Mouse (Mus musculus) hindbrain, embryonic 16.5 days (tissue): ENCODE measurements around the gene Zfp990. TPM values are rescaled to one million over a fixed set of nuclear protein-coding genes. Genes with fewer than 3 reads are reported as not detected.
"Not testable (repeated sequence)": the region's sequence is repeated elsewhere in the genome, so short reads cannot be mapped to it uniquely, and the experiment has no call there.

Experiments
- ATAC-seq: fragments of 200-750 bp; cut with Nextera tagmentation; 2 replicates; pipeline ENCODE4 v1.8.0; 2017; ENCODE audit warnings: moderate TSS enrichment, moderate library complexity
- H3K27ac ChIP-seq: fragments of 300-500 bp; sonication (generic); 2 replicates; pipeline ENCODE4 v1.5.1; 2014; ENCODE audit warnings: low read depth, mild to moderate bottlenecking, control low read depth, low read length, moderate library complexity
- H3K27me3 ChIP-seq: fragments of 300-500 bp; sonication (generic); replicated peaks from 2 replicates; pipeline ENCODE4 v1.6.1; 2014; ENCODE audit warnings: low read length; ENCODE audit not compliant: control insufficient read depth, insufficient read depth
- H3K36me3 ChIP-seq: fragments of 300-500 bp; sonication (generic); 2 replicates; pipeline ENCODE4 v1.6.1; 2014; ENCODE audit warnings: mild to moderate bottlenecking, low read length, moderate library complexity, mixed read lengths; ENCODE audit not compliant: control insufficient read depth, insufficient read depth
- H3K4me1 ChIP-seq: fragments of 300-500 bp; sonication (generic); 2 replicates; pipeline ENCODE4 v1.6.1; 2014; ENCODE audit warnings: low read depth, low read length; ENCODE audit not compliant: control insufficient read depth, insufficient read depth
- H3K4me2 ChIP-seq: fragments of 300-500 bp; sonication (generic); 2 replicates; pipeline ENCODE4 v1.6.1; 2014; ENCODE audit warnings: mild to moderate bottlenecking, low read length, control low read depth, moderate library complexity
- H3K4me3 ChIP-seq: fragments of 300-500 bp; sonication (generic); 2 replicates; pipeline ENCODE4 v1.5.1; 2014; ENCODE audit warnings: mild to moderate bottlenecking, low read length, control low read depth, moderate library complexity
- H3K9ac ChIP-seq: fragments of 300-500 bp; sonication (generic); 2 replicates; pipeline ENCODE4 v1.6.1; 2014; ENCODE audit warnings: low read depth, mild to moderate bottlenecking, control low read depth, low read length, moderate library complexity
- H3K9me3 ChIP-seq: fragments of 300-500 bp; sonication (generic); 2 replicates; pipeline ENCODE4 v1.6.1; 2014; ENCODE audit warnings: mild to moderate bottlenecking, low read length, moderate library complexity; ENCODE audit not compliant: control insufficient read depth
- WGBS: fragments of 180-500 bp; shearing (Covaris S2); extraction: QIAGEN DNeasy Blood & Tissue Kit; methylation state at CpG from one replicate; pipeline ENCODE4 v1.1.7; 2014; 5-methylcytosine and 5-hydroxymethylcytosine counted together
- polyA plus RNA-seq: library from polyadenylated mRNA; unstranded; fragments of >200 nt; fragmentation: Nextera tagmentation; extraction: Ambion mirVana; gene quantifications from 2 replicates; pipeline ENCODE4 v1.2.1, GENCODE M21; 2015

Zfp990 gene
- polyA plus RNA-seq: 0.06 and 0.10 TPM in 2 replicates

DNA sequence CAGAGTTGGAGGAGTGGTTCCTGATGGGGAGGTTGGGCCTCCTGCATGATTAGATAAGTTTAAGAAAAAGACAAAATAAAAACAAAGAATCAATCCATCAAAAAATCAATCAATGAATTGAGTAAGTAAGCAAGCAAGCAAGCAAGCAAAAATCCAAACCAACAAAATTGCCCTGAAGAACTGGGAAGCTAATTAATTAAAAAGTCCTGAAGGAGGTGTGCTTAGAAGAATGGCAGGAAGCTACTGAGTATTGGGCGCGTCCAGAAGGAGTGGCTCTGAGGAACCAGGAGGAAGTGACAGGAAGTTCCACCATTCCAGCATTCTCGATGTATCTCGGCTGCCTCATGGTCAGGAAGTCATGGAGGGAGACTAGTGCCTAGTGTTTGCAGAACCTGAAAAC is at the start of gene Zfp990:
Gene Zfp990 (plus strand): TSS at position 301 of the 400 bp plus-strand sequence.
- 98% methylated on average over 3 of the region's 4 CpGs for WGBS
- H3K4me1 ChIP-seq, H3K9me3 ChIP-seq, H3K27me3 ChIP-seq, H3K4me3 ChIP-seq, ATAC-seq, H3K9ac ChIP-seq, H3K4me2 ChIP-seq, H3K27ac ChIP-seq, H3K36me3 ChIP-seq: not testable (repeated sequence)

- peak; percentile 84 for ATAC-seq
Measured at GRCm38 (mm10) chr4:145463553-145464253, 46.9 kb upstream of the Zfp990 start.

DNA sequence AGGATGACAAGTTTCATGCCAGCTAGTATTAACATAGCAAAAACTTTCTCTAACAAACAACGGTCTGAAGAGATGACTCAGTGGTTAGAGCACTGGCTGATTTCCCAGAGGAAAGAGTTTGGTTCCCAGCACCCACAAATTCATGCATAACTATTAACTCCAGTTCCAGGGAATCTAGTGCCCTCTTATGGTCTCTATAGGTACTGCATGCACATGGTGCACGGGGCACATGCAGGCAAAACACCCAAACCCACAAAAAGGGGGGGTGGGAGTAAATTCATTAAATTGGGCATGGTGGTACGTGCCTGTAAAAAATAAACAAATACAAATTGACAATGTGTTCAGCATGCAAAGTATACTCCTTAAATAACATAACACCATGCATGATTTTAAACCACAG is 32.4 kb upstream of the Zfp990 start:
- H3K4me1 ChIP-seq: no peaks in the 10 kb centered on the region
- H3K9me3 ChIP-seq: peaks cover 16% of the 10 kb centered on the region
- H3K4me3 ChIP-seq: no peak overlapping the region
- H3K27me3 ChIP-seq: no peaks in the 10 kb centered on the region
- H3K27ac ChIP-seq: no peak overlapping the region
- no peak for ATAC-seq
- H3K4me2 ChIP-seq: no peak overlapping the region
- H3K9ac ChIP-seq: no peak overlapping the region
- H3K36me3 ChIP-seq: no peaks in the 10 kb centered on the region
- 88% methylated on average over 3 of the region's 3 CpGs for WGBS

More at GRCm38 (mm10) chr4:145463553-145464253, 46.9 kb upstream of the Zfp990 start:
- not testable (repeated sequence) for H3K9me3 ChIP-seq, H3K4me1 ChIP-seq, H3K27me3 ChIP-seq, H3K36me3 ChIP-seq, H3K27ac ChIP-seq
- Histone ChIP-seq H3K4me2 (peak overlapping the region; percentile 60), H3K9ac (peak overlapping the region; percentile 57), H3K4me3 (peak overlapping the region; percentile 44)
- WGBS: 16% methylated on average over 66 of the region's 68 CpGs

GRCm38 (mm10) chr4:145480699-145481098 is 29.9 kb upstream of the Zfp990 start:
- not testable (repeated sequence) for H3K9ac ChIP-seq, H3K4me2 ChIP-seq, H3K4me3 ChIP-seq, ATAC-seq, H3K36me3 ChIP-seq, H3K4me1 ChIP-seq, H3K27ac ChIP-seq, H3K27me3 ChIP-seq
- 91% methylated on average over 8 of the region's 8 CpGs for WGBS
- peaks cover 18% of the 10 kb centered on the region for H3K9me3 ChIP-seq

GRCm38 (mm10) chr4:145489396-145489795 is 21.2 kb upstream of the Zfp990 start:
- Histone ChIP-seq H3K9me3 (peaks cover 2% of the 10 kb centered on the region), H3K4me2 (no peak overlapping the region), H3K4me1 (no peaks in the 10 kb centered on the region), H3K9ac (no peak overlapping the region), H3K36me3 (no peaks in the 10 kb centered on the region), H3K4me3 (no peak overlapping the region), H3K27ac (no peak overlapping the region), H3K27me3 (no peaks in the 10 kb centered on the region)
- no peak for ATAC-seq

DNA sequence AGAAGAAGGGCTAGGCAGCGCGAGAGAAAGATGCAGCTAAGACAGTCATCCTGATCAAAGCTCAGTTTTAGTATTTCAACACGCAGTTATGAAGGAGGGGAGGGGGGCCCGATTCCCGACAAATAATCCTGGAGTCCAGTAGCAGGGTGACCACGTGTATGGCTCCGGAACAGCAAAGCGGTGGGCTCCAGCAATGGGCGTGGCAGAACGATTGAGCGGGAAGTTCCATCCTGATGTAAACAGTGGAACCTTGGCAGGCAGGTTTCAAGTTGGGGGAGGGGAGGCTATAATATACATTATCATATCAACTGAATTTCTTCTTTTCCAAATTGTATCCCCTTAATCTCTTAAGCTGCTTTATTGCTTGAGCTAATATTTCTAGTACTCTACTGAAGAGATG is 18.4 kb upstream of the Zfp990 start:
- Histone ChIP-seq H3K4me2 (no peak overlapping the region), H3K27ac (no peak overlapping the region), H3K9me3 (no peaks in the 10 kb centered on the region; the same call in 1 of the 2 replicates), H3K4me3 (no peak overlapping the region), H3K27me3 (no peaks in the 10 kb centered on the region), H3K9ac (no peak overlapping the region), H3K4me1 (no peaks in the 10 kb centered on the region), H3K36me3 (no peaks in the 10 kb centered on the region)
- ATAC-seq: no peak
- 81% methylated on average over 11 of the region's 11 CpGs for WGBS

DNA sequence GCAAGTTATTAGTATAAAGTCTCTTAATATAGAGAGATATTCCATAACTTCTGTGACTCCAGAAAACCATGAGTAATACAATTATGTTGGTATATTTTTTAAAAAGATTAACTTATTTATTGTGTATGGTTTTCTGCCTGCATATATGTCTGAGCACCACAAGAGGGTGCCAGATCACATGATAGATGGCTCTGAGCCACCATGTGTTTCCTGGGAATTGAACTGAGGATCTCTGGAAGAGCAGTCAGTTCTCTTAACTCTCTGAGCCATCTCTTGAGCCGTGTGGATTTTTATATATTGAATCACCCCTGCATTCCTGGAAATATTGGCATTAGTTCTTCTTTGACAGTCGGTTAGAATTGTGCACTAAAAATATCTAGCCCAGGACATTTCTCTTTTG is 17.2 kb upstream of the Zfp990 start:
- not testable (repeated sequence) for H3K9me3 ChIP-seq, H3K27me3 ChIP-seq, ATAC-seq, H3K4me3 ChIP-seq, H3K27ac ChIP-seq, H3K9ac ChIP-seq, H3K36me3 ChIP-seq, H3K4me1 ChIP-seq, H3K4me2 ChIP-seq
- WGBS: 80% methylated on average over 2 of the region's 2 CpGs

- not testable (repeated sequence) for H3K4me3 ChIP-seq, H3K27me3 ChIP-seq, H3K4me2 ChIP-seq, H3K36me3 ChIP-seq, ATAC-seq, H3K4me1 ChIP-seq, H3K9ac ChIP-seq, H3K9me3 ChIP-seq, H3K27ac ChIP-seq
- 93% methylated on average over 1 of the region's 2 CpGs for WGBS
Measured at GRCm38 (mm10) chr4:145514637-145515036, 4.1 kb downstream of the Zfp990 start.

DNA sequence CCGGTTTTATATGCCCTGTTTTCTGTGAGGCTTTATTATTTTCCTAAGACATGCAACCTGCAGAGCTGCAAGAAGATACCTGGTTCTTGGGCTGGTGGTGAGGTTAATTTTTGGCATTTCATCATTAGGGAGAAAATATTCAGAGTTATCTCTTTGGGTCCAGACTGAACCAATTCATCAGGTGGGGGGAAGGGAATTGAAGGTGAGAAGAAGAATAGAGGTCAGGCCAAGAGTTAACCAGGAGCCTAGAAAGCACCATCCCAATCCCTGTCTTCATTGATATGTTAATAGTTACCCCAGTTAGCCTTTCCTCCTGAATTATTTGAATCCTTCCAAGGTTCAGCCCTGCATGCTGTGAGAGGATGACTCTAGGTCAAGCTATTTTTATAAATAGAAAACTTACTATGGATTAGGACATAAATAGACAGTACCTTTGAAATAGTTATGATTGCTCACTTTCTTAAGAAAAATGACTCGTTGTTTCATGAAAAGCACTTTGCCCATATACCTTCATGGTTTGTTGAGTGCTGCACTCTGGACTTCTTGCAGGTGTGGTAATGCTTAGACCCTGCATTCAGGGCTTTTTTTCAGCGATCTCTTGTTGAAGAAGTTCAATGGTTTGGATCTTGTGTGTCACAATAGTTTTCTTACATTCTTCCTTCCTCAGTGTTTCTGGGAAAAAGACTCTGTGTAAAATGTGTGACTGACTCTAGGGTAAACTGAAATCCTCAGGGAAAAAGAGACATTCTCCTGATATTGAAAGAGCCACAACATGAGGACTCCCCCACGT is 5.4 kb downstream of the Zfp990 start:
- H3K4me2 ChIP-seq, H3K4me3 ChIP-seq, H3K36me3 ChIP-seq, H3K4me1 ChIP-seq, H3K9me3 ChIP-seq, H3K27ac ChIP-seq, H3K27me3 ChIP-seq, ATAC-seq, H3K9ac ChIP-seq: not testable (repeated sequence)
- 81% methylated on average over 4 of the region's 4 CpGs for WGBS
